Mouse (Mus musculus): ENCODE measurements around the gene Necab3.
A peak's percentile ranks its signal among the peaks of the same experiment; 100 is the strongest.

Gene Necab3

GRCm38 (mm10) chr2:154571976-154572375 is 13.3 kb upstream of the Necab3 start:
- no peak for DNase-seq (ENCODE audit: low read depth, low spot score)

DNA sequence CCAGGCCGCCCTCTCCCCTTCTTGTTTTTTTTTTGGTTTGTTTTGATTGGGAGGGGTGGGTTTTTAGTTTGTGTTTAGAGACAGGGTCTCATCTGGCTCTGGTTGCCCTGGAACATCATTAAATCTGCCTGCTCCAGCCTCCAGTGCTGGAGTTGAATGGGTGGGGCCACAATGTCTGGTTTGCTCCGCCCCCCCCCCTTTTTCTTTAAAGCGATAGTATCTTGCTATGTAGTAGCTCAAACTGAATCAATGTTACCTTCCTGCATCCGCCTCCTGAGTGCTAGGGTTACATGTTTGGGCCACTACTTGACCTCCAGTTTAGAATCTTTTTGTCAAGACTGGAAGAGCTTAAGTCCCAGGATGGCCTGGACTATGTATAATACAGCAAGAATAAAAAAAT is 12.6 kb upstream of the Necab3 start:
- no peak for DNase-seq (ENCODE audit: low read depth, low spot score)

DNA sequence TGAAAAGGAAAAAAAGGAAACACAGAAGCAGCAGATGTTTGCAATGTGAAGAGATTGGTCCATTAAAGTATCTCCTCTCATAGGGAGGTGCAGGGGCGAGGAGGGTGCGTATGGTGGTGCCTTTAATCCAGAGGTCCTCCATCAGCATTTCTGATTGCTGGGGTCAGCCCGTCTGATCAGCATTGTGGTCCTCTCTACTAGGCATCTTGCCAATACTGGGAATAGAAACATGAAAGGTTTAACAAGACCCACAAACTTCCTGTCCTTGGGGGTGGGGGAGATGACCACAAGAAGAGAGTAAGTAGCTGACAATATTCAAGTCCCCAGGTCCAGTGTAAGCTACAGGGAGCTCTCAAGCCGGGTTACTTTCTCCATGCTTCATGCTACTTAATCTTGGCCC is 12.0 kb upstream of the Necab3 start:
- no peak for DNase-seq (ENCODE audit: low read depth, low spot score)

- peak; percentile 73 for DNase-seq (ENCODE audit: low read depth, low spot score)
These were observed 11.2 kb upstream of the Necab3 start, which contains the start of gene E2f1 for GRCm38 (mm10) chr2:154569836-154570286. TSS of gene E2f1 (minus strand) at chr2:154569892.

- no peak for DNase-seq (ENCODE audit: low read depth, low spot score)
These were observed 10.5 kb upstream of the Necab3 start for GRCm38 (mm10) chr2:154569071-154569748.

- no peak for DNase-seq (ENCODE audit: low read depth, low spot score)
These were observed 9.8 kb upstream of the Necab3 start for GRCm38 (mm10) chr2:154568329-154569070.

- no peak for DNase-seq (ENCODE audit: low read depth, low spot score)
These were observed 9.1 kb upstream of the Necab3 start for GRCm38 (mm10) chr2:154567766-154568165.

- no peak for DNase-seq (ENCODE audit: low read depth, low spot score)
These were observed 8.0 kb upstream of the Necab3 start for GRCm38 (mm10) chr2:154566641-154567040.

GRCm38 (mm10) chr2:154565562-154565961 is 6.9 kb upstream of the Necab3 start:
- DNase-seq (ENCODE audit: low read depth, low spot score) = no peak

DNA sequence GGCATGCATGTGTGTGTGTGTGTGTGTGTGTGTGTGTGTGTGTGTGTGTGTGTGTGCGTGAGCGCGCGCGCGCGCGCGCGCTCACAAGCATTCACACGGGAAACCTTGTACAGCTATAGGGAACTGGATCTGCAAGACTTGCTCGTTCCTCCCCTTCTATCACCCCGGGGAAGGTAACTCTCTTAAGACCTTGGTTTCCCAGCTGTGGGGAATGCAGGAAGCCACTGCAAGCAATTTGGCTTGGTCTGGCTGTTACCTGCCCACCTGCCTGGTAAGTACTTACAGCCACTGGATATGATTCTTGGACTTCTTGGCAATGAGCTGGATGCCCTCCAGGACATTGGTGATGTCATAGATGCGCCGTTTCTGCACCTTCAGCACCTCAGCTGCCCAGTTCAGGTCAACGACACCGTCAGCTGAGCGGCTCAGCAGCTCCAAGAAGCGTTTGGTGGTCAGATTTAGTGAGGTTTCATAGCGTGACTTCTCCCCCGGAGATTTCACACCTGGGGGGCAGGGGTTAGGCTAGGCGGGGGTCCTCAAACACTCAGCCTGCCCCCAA is 5.0 kb upstream of the Necab3 start:
- DNase-seq (ENCODE audit: low read depth, low spot score) = no peak

DNA sequence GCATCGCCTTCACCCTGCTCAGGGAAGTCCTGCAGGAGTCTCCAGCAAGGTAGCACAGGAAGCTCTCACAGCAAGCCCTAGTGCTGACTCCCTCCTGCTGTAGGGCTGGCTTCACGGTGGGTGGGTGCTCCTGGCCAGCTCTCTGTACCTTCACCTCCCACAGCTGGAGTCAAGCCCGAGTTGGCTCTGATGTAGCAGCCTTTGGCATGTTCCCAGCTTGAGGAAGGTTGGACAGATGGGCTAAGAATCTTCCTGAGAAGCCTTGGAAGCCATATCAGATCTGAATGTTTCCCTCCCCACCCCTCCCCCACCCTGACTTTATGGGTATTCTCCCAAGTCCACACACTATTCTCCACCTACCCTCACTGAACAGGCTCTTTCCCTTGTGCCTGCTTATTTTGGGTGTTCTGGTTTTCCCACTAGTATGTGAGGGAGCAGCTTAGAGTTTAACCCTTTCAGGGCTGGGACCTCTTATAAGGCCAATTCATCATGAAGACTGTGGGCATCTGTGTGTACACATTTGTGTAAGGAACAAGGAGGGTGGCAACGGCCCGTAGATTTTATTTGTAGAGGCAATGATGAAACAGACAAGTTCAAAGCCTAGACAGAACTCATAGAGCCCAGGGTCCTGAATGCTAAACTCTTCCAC is 1.4 kb downstream of the Necab3 start:
- DNase-seq (ENCODE audit: low read depth, low spot score) = no peak

GRCm38 (mm10) chr2:154555235-154555634 is 3.5 kb downstream of the Necab3 start:
- DNase-seq (ENCODE audit: low read depth, low spot score) = no peak

GRCm38 (mm10) chr2:154552424-154552907 is 6.2 kb downstream of the Necab3 start:
- DNase-seq (ENCODE audit: low read depth, low spot score) = no peak

DNA sequence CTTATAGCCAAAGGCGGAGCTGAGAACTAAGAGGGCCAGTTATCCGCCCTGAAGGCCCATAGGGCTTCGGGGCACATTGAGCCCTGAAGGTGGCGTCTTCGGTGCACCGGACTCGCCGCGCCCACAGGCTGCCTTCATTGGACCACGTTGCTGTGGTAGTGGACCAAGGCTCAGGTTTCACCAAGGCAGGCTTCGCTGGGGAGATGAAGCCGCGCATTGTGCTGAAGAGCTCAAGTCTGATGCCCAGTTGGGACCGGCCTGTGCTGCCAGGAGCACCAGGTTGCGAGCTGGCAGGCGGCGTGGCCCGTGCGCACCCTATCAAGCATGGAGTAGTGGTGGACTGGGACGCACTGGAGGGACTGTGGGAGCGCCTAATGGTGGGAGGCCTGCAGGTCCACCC is 6.8 kb downstream of the Necab3 start:
- DNase-seq (ENCODE audit: low read depth, low spot score) = no peak

- DNase-seq (ENCODE audit: low read depth, low spot score) = no peak
These were observed 7.2 kb downstream of the Necab3 start, which contains the start of gene Actl10 for GRCm38 (mm10) chr2:154551476-154551875. TSS of gene Actl10 (plus strand) at chr2:154551776.

GRCm38 (mm10) chr2:154550937-154551336 is 7.8 kb downstream of the Necab3 start:
- DNase-seq (ENCODE audit: low read depth, low spot score) = no peak

DNA sequence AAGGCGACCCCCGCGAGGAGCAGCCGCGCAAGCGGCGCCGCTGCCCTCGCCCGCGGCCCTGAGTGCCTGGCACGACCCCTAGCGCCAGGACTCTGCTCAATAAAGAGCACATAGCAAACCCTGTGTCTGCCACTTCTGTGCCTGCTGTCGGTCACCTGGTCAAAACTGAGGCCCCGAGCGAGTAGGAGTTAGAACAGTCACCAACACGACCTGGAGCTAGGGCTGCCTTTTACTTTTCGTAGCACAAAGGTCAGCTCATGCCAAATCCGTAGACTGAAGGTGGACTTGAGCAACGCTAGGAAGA is 8.9 kb downstream of the Necab3 start:
- no peak for DNase-seq (ENCODE audit: low read depth, low spot score)

DNA sequence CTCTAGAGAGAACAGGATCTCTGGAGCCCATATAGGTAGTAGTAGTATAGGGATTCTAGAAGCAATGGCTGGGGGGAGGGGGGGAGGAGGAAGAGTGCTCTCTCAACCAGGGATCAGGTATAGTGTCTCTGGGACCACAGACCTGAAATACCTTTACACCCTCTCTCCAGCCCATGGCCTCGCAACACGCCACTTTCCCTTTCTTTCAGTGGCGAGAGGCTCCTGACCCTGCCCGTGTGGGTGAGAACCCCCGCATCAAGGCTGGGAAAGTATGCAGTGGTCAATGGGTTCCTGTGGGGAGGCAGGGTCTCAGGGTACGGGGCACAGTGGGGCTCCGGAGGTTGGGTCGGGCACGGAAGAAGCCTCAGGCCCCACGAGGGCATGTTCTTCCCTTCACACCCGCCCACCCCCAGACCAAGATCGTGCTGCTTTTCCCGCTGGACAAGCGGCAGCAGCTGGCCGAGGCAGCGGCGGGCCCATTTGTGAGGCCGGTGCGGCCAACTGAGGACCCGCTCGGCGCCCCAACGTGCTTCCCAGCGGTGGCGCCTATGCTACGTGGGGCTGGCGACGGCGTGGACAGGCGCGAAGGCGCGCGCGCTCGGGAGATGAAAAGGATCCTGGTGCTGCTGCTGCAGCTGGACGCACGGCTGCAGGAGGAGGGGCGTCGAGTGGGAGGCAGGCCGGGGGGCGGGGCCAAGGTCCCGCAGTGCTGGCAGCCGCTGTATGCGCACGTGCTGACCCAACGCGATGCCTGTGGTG is 9.4 kb downstream of the Necab3 start:
- DNase-seq (ENCODE audit: low read depth, low spot score) = no peak

DNA sequence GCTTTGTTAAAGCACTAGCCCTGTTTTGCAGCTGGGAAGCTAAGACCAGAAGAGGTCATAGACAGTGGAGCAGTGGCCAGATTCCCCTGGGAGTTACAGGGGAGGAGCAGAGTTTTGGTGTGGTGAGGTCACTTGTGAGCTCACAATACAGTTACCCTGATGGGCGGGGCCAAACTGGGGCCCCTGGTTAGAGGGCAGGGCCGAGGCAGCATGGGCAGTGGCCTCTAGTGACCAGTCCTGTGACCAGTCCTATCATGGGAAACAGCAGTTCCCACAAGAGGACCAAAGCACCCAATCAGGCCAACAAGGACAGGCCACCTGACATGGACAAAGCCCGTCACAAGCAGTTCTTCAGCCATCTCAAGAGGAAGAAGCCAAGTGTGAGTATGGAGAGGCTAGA is 10.0 kb downstream of the Necab3 start:
- DNase-seq (ENCODE audit: low read depth, low spot score) = no peak

GRCm38 (mm10) chr2:154546711-154547110 is 12.0 kb downstream of the Necab3 start, which contains the start of gene 1700003F12Rik:
TSS of gene 1700003F12Rik (plus strand) at chr2:154547085.
- no peak for DNase-seq (ENCODE audit: low read depth, low spot score)

DNA sequence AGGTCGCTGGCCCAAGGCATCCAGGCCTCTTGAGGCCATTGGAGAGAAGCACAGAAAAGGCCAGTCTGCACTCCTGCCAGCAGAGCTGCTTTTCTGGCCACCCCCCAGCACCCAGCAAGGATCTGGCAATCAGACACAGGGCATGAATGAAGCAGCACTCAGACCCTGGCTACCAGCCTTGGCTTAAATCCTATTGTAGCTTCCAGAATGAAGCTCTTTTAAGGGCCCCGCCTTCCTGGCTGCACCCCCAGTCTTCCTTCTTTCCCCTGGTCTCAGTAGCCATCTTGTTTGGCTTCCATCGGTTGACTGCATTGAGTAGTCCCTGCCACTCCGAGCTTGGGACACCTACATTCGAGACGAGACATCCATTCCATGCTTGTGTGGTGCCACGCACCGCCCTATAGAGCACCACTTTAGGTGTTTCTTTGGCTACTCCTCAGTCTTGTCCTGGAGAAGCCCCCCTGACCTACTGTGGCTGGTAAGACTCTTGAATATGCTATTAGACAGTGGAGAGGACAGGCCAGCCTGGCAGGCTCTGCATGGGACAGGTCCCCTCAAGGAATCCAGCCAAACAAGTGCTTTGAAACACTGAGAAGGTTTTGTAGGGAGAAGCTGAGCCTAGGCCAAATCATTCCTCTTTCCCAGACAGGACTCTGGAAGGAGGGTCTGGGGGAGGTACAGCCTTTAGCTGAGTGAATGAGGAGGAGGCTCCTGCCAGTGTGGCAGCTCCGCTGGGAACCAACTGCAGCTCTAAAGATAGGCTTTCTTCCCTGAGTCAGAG is 14.9 kb downstream of the Necab3 start:
- no peak for DNase-seq (ENCODE audit: low read depth, low spot score)
